Comparison of ENCODE assay signal across 22 mouse cellular contexts in the genomic region with DNA sequence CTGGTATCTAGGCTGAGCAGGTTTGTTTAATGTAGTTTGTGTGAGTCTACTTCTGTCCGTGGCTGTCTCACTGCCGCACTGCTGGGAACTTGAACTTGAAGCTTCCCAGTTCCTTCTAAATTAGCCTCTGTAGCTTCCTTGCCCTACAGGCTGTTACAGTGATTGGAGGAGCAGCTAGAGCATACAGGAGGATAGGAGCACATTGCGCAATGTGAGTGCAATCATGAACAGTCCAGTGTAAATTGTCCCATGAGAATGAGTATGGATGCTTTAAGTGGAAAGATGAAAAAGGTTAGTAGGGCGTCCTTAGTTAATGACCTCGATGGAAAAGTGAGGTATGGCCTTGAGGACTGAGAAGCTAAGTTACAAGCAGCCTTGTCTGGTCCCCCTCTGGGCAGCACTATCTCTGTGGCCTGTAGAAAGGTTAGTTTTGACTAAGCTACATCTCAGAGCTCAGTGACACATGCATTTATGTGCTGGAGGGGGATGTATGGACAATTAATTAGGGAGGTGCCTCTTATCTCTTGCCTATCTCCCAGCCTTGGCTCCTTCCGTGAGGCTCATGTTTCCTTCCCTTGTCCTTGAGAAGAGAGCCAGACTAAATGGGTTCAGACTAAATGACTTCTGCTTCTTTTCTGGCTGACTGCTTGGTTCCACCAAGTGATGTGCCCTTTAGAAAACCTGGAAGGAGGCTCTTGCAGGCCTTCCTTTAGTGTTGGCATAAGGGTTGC. TPM values are rescaled to one million over a fixed set of nuclear protein-coding genes. Genes with fewer than 3 reads are reported as not detected.
DNase-seq lines count a peak whose midpoint lies in the region; ATAC-seq lines count a peak whose summit lies in the region.
"Had no signal": no experiment of that assay in that cellular context is flagged by ENCODE, and none has a peak within 500 bp of the region (broad histone marks: within the 10 kb centered on the region; RNA-seq: fewer than 3 reads in every experiment).

No protein-coding gene starts in this region.

- H3K4me2 ChIP-seq in intestine, embryonic 15.5 days (replicated peaks), result no peak overlapping the region
- no peak overlapping the region for H3K4me2 ChIP-seq in liver, embryonic 16.5 days (ENCODE audit: low read depth, low read length)
- H3K4me2 ChIP-seq: embryonic facial prominence, embryonic 15.5 days; heart, embryonic 11.5 days; lung, embryonic 15.5 days; neural tube, embryonic 12.5 days had no signal

- no peak overlapping the region for H3K4me3 ChIP-seq in intestine, embryonic 15.5 days (replicated peaks)
- no peak overlapping the region for H3K4me3 ChIP-seq in liver, embryonic 16.5 days (ENCODE audit: low read depth, low read length)
- H3K4me3 ChIP-seq in limb, embryonic 10.5 days, result no peak overlapping the region
- H3K4me3 ChIP-seq: embryonic facial prominence, embryonic 15.5 days; forebrain, embryonic 10.5 days; lung, embryonic 15.5 days; neural tube, embryonic 12.5 days had no signal

- no peak overlapping the region for H3K9ac ChIP-seq in intestine, embryonic 15.5 days
- H3K9ac ChIP-seq in liver, embryonic 16.5 days (ENCODE audit: low read depth, low read length), result no peak overlapping the region
- H3K9ac ChIP-seq: embryonic facial prominence, embryonic 15.5 days; lung, embryonic 15.5 days; neural tube, embryonic 12.5 days had no signal

- WGBS in intestine, embryonic 15.5 days, result 75% methylated on average over 6 of the region's 6 CpGs
- 50% methylated on average over 6 of the region's 6 CpGs for WGBS in liver, embryonic 16.5 days (ENCODE audit: insufficient replicate concordance)
- 89% methylated on average over 6 of the region's 6 CpGs for WGBS in limb, embryonic 10.5 days

- peaks cover 5% of the 10 kb centered on the region for H3K4me1 ChIP-seq in intestine, embryonic 15.5 days (replicated peaks)
- peaks cover 22% of the 10 kb centered on the region for H3K4me1 ChIP-seq in liver, embryonic 16.5 days (ENCODE audit: control insufficient read depth, low read depth, low read length)
- H3K4me1 ChIP-seq in limb, embryonic 10.5 days, result no peaks in the 10 kb centered on the region
- H3K4me1 ChIP-seq: embryonic facial prominence, embryonic 15.5 days; forebrain, embryonic 10.5 days; lung, embryonic 15.5 days; neural tube, embryonic 12.5 days had no signal

- DNase-seq in 3T3-L1 (ENCODE audit: low read depth, low spot score) (peak; percentile 50), 416B (ENCODE audit: low read depth) (peak; percentile 88)
- no peak for DNase-seq in natural killer cell, adult 2 months (ENCODE audit: low spot score in 2 of 2)
- no peak for DNase-seq in limb, embryonic 10.5 days (ENCODE audit: low spot score)
- DNase-seq: cerebellum, postnatal 10 days; embryo, embryonic 11 days; gastrocnemius, postnatal 10 days; heart, postnatal 36 days; left cerebral cortex, postnatal 4 days; right cerebral cortex, postnatal 14 days; thymus, postnatal 14 days had no signal

- ATAC-seq in intestine, embryonic 15.5 days, result peak; percentile 85
- peak; percentile 75 for ATAC-seq in liver, embryonic 16.5 days (ENCODE audit: low read depth)
- ATAC-seq in CD4-positive, CD25-positive, alpha-beta regulatory T cell, adult 4 months, result no peak
- ATAC-seq: activated CD4-positive, CD25-positive, alpha-beta regulatory T cell, adult 4 months; midbrain, embryonic 16.5 days; Patski had no signal

- no peaks in the 10 kb centered on the region for H3K9me3 ChIP-seq in intestine, embryonic 15.5 days
- no peaks in the 10 kb centered on the region for H3K9me3 ChIP-seq in liver, embryonic 16.5 days (replicated peaks; ENCODE audit: control insufficient read depth, low read length)
- no peaks in the 10 kb centered on the region for H3K9me3 ChIP-seq in limb, embryonic 10.5 days (replicated peaks)
- H3K9me3 ChIP-seq: embryonic facial prominence, embryonic 15.5 days; forebrain, embryonic 10.5 days; lung, embryonic 15.5 days; neural tube, embryonic 12.5 days had no signal

- no peak overlapping the region for H3K27ac ChIP-seq in intestine, embryonic 15.5 days
- H3K27ac ChIP-seq in liver, embryonic 16.5 days (ENCODE audit: low read length), result no peak overlapping the region
- H3K27ac ChIP-seq in limb, embryonic 10.5 days, result no peak overlapping the region
- H3K27ac ChIP-seq: embryonic facial prominence, embryonic 15.5 days; forebrain, embryonic 10.5 days; lung, embryonic 15.5 days; neural tube, embryonic 12.5 days had no signal

- no peaks in the 10 kb centered on the region for H3K36me3 ChIP-seq in intestine, embryonic 15.5 days
- peaks cover 7% of the 10 kb centered on the region for H3K36me3 ChIP-seq in liver, embryonic 16.5 days (ENCODE audit: control insufficient read depth, insufficient read depth)
- H3K36me3 ChIP-seq in limb, embryonic 10.5 days, result peaks cover 48% of the 10 kb centered on the region

- no peaks in the 10 kb centered on the region for H3K27me3 ChIP-seq in intestine, embryonic 15.5 days (replicated peaks)
- H3K27me3 ChIP-seq in liver, embryonic 16.5 days (ENCODE audit: control insufficient read depth, insufficient read depth, low read depth, low read length), result no peaks in the 10 kb centered on the region
- H3K27me3 ChIP-seq in limb, embryonic 10.5 days (ENCODE audit: low read depth, poor library complexity, severe bottlenecking), result no peaks in the 10 kb centered on the region
- H3K27me3 ChIP-seq: embryonic facial prominence, embryonic 15.5 days; lung, embryonic 15.5 days; neural tube, embryonic 12.5 days; Patski had no signal

RNA-seq across cellular contexts. Expression of a gene that starts 39.7 kb away (rescaled TPM):
- polyA plus RNA-seq in intestine, embryonic 15.5 days (2015; fragmentation: Nextera tagmentation; extraction: Ambion mirVana), result 32.8 and 35.2 TPM in 2 replicates
- polyA plus RNA-seq in liver, embryonic 16.5 days (2015; fragmentation: Nextera tagmentation; extraction: Ambion mirVana), result 10.9 and 11.2 TPM in 2 replicates
- polyA plus RNA-seq in CD4-positive, CD25-positive, alpha-beta regulatory T cell, adult 4 months (2017; shearing (Covaris generic)), result 10 to 100 TPM; 43.6 to 64.9 TPM
- 79.5 and 90.1 TPM in 2 replicates for polyA plus RNA-seq in limb, embryonic 10.5 days (2016; fragmentation: Nextera tagmentation; extraction: Ambion mirVana)

Comparison
In these comparisons a context has a peak if more than half of its experiments do, and no peak if none do; other contexts are left out.
1. DNase-seq: peak in 3T3-L1 (single experiment) and 416B (single experiment); none in natural killer cell, adult 2 months (0 of 2) and limb, embryonic 10.5 days (single experiment).